Mouse (Mus musculus): ENCODE data around the gene Pced1b. TPM values are rescaled to one million over a fixed set of nuclear protein-coding genes. Genes with fewer than 3 reads are reported as not detected.

The Pced1b gene
- total RNA-seq, 2 experiments from 2014 or later: 5.5 to 7.7 TPM

DNA sequence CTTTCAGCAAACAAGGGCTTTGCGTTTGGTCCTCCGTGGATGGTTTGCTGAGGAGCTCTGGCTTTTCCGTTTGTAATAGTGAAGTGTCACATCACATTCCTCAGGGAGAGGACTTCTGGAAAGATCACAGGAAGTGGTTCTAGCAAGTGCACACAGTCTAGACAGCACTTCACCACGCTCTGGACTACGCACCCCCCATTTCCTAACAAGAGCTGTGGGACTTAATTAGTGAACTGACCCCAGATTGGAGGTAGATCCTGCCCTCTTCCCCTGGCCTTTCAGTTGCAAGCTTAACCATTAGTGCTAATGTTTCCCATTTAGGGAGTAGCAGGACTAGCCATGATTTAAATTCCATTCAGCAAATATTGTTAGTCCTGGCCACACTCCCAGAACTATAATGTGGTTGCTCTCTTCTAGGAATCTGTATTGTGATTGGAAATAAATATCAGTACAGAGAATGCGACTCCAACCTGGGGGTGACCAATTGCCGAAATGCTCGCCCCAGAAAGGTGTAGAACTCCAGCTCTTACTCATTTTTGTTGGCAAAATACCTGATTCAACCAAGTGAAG lies 10.4 kb downstream of the Pced1b start:
- DNase-seq: no peak

DNA sequence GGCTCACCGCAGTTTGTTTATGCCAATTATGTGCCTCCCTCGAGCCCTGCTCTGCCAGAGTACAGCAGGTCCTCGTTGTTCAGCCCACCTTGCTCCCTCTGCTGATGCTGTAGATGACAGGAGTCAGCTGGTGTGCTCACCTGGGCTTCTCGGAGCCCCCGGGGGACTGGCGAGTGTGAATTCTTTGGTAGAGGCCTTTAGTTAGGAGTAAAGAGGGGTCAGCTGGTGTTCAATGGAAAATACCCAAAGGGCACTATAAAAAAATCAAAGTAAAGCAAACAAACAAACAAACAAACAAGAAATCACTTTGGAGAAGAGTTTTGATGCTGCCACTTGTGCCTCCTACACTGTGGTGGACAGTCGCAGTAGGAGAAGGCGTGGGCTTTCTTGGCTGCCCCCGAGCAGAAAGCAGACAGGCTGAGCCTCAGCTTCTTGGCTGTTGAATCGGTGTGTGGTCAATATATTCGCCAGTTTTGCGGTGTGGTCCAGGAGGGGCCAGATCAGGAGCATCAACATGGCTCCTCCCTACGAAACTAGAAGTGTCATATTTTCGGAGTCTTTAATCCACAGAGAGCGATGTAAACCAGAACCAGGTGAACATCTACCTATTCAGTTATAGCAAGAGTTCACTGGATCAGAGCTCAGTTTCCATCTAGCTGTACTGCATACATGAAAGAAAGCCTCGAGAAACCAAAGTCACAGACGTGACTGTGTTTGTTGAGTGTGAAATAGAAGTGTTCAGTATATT lies 11.8 kb downstream of the Pced1b start:
- no peak for DNase-seq

DNA sequence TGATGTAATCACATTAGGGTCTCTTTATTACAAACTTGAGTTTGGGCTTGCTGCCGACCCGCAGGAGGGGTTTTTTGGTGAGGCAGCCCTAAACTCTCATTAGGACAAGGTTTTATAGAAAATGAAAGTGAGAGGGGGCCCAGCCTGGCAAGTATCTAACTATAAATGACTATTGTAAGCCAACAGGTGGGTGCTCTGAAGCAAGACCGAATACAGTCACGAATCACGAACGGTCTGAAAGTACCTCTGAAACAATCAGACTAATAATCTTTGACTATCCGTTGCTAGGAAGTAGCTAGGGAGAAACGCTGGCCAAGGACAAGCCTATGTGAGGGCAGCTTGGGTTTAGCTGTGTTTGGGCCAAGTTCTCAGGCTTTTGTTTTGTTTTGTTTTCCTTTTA lies 12.4 kb downstream of the Pced1b start:
- DNase-seq: no peak

DNA sequence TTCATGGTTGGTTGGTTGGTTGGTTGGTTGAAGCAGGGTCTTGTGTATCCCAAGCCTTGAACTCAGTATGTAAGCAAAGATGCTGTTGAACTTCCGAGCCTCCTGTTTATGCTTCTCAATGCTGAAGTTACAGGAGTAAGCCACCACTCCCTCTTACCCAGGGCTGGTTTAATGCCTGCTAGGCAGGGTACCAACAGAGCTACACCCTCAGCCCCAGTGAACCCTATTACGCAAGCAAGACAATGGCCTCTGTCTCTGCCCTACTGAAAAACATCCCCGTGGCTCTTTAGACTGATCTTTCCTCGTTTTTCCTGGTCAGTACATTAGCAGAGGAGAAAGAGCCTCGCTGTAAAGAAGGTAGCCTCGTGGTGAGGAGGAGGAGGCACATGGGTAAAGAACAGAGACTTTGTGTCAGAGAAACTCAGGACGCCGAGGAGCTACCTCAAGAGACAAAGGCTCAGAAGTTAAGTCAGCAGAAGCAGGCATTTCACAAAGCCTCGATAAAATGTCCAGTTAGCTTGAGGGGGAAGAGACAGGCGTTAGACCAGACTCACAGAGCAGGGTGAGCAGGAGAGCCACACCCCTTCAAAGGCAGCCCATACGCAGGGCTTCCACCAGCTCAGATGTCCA lies 13.2 kb downstream of the Pced1b start:
- DNase-seq: no peak

DNA sequence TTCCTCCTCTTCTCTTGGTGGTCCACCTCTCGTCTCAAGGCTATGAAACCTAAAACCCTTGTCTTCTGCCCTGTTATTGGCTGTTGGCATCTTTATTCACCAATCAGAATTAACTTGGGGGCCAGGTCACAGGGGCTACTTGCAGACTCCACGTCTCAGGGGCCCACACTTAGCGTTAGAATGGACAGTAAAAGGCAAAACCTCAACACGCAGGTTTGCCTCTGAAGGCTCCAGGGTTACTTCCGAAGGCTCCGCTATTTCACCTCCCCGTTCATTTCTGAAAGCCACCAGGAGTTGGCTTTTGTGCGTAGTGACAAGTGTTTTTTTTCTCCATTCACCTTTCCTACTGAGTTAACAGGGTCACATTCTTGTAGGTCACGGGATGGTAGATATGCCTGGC lies 15.3 kb downstream of the Pced1b start:
- no peak for DNase-seq

DNA sequence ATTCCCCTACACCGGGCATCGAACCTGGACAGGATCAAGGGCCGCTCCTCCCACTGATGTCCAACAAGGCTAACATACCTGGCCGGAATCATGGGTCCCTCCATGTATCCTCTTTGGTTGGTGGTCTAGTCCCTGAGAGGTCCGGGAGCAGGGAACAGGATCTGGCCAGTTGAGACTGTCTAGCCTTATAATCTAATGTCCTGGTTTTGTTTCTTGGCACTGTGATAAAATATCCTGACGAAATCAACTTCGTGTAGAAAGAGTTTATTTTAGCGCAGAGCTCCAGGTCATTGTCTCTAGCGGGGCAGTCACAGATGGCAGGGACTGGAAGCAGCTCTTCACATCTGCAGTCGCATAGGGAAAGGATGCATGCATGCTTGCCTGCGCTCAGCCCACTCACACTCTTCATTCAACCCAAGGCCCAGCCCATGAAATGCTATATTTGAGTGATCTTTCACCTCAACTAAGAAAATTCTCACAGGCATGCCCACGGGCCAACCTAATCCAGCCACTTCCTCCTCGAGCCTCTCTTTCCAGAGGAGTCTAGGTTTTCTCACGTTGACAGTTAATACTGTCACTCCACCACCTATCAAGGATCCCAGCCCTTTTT lies 19.4 kb downstream of the Pced1b start:
- DNase-seq: no peak

DNA sequence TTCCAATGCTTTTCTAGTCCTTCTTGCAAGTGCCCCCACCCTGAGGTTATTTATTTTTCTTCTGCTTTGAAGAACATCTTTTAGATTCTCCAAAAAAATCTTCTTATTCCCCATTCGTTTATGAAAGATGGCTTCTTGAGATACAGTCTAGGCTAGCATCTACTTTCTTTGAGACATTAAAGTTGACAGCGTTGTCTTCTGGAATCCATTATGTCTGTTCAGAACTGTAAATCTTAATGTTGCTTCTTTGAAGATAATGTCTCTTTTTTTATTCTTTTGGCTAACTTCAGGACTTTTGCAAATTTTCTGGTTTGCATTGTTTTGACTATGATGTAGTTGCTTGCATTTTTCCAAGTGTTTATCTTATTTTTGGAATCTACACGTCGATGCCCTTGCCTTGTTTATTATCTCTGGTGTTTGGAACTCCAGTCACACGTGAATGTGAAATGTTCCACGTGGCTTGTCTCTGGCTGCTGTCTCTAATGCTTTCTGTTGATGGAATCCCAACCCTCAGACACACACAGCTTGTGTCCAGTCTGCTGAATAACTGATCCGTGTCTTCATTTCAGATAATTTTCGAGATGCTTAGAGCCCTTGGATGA lies 20.3 kb downstream of the Pced1b start:
- no peak for DNase-seq

DNA sequence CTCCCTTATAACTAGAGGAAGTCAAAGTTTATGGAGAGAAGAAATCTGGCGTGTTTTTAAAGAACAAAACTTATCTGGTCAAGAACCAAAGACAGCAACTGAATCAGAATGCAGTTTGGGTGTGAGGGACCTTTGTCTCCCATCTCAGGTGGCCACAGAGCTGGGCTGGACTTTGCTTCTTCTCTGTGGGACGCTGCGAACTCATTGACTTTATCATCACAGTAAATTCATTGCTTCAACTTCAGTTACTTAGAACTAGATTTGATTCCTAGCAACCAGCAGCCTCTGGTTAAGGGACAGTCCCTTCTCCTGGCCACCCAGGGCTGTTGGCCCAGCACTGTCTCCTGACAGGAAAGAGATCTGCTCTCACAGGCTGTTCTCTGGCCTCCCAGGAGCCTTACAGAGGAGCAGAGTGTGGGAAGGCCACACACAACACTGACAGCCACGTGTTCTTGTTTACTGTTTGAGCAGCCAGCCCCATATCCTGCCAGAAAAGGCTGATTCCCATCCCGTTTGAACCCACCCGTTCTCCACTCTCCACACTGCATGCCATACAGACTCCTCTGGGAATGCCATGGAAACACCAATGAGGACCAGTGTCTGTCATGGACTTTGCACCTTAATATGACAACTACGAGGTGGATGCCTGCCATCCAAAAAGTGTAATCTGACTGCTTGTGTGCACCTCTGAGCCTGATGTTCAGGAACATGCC lies 25.2 kb downstream of the Pced1b start:
- DNase-seq: peak in 1 of 2 experiments; percentile 15

DNA sequence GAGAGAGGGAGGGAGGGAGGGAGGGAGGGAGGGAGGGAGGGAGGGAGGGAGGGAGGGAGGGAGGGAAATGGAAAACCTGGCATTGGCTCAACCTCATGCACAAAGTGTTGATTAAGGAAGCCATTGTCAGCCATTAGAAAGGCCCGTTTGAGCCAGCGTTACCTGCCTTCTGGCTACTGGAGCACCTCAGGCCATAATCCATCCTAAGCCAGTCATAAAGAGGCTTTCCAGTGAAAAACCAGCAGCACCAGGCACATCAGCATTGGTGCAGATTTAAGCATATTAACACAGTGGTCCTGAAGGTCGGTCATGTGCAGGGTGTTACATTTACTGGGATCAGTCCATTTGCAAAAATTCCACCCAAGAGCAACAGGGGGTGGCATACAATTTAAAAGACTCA lies 25.9 kb downstream of the Pced1b start:
- DNase-seq: no peak

DNA sequence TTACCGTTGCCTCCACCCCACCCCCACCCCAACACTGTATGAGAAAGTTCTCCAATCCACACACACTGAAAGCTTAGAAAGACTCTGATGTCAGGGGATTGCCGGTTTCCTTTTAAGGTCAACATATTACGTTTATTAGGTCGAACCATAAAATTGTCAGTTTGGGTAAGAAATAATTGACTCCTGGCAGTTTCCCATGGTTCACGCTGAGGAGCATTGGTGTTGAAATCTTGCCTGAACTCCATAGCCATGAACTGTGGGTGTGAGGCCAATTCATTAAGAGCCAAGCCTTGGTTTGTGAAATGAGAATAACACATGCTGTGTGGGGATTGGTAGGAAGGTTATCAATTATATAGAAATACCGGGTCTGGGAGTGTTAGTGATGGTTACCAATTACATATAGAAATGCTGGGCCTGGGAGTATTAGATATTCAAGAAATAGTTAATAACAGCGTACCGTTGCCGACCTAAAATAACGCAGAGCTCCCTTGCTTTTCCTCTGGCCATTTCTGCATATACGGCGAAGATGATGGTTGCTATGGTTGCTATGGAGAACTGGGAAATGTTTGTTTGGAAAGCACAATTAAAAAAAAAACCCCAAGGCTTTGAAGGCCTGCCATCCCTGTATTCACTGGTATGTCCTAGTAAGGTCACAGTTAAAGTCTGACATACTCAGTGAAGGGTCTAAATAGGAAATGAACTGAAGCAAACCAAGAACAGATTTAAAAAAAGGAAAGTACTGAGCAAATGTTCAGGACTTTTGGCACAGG lies 28.9 kb downstream of the Pced1b start:
- DNase-seq: no peak

DNA sequence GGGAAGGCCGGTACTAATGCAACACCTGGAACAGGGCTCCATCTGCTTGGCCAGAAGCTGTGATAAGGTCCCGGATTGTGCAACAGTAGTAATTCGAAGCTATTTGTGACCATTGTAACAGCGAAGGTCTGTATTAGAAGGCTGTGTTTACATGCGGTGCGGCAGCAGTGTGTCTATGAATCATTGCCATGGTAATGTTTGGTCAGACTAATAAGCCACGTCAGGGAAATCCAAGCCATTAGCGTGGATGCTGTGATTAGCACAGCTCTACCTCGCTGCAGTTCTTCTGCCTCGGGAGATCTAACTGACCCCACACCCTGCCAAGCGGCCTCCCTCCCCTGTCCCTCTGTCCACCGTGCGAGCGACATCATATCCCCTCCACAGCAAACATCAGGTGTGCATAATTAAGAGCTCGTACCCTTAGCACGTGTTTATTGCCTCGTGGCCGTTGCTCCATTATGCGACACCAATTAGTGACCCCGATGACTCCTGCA lies 29.8 kb downstream of the Pced1b start:
- no peak for DNase-seq

DNA sequence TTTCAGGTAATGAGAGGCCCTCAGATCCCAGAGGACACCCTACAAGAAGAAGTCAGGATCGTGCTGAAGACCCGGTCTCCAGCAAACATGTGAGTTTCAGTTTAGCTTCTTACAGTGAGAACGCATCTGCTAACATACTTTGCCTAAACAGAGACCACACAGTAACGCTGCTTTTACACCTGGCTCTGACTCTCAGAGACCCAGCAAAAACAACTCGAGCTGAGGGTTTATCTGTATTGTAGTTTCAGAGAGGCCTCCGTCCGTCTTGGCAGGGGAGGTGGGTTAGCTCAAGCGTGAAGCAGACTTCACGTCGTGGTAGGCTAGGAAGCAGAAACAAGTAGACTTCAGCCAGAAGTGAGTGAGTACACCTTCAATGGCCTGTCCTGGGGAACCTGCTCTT lies 30.4 kb downstream of the Pced1b start:
- no peak for DNase-seq

DNA sequence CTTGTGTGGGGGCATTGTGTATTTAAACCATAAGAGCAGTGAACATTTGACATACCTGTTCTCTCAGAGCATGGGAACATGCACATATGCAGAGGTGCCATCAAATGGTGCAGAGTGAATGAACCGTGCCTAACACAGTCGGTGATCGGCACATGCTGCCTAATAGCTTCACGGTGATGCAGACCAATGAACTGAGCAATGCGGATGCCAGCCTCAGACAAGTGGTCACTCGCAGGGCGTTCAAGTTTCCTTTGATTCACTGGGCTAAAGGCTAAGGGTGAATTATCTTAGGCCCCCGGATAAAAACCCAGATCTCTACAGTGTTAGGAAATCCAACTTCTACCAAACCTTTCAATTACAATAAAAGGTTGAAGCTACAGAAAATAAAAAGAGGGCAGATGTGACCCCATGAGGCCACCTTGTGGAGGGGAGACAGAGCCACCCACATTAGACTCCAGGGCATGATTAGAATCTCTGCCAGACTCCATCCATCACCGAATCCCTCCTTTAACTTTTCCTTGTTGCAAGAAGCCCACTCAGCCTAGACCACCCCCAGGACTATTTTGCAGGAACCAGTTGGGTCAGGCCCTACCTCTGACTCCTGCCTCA lies 31.5 kb downstream of the Pced1b start:
- DNase-seq: no peak

DNA sequence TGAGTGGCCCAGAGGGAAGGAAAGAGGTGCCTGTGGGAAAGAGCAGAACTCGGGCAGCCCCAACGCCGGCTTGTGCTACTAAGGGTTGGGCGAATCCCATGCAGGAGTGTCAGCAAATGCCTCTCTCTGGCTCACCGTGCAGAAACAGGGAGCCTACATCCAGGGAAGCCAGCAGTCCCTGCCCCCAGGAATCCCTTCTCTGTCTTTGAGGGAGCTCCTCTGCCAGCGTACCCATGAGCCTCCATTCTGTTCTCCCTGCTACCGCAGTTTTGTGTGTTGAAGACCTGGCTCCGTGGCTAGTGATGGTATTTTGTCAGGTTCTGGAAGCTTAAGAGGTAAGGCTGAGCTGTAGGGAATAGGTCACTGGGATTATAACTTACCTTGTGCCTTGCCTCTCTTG lies 33.2 kb downstream of the Pced1b start:
- no peak for DNase-seq

DNA sequence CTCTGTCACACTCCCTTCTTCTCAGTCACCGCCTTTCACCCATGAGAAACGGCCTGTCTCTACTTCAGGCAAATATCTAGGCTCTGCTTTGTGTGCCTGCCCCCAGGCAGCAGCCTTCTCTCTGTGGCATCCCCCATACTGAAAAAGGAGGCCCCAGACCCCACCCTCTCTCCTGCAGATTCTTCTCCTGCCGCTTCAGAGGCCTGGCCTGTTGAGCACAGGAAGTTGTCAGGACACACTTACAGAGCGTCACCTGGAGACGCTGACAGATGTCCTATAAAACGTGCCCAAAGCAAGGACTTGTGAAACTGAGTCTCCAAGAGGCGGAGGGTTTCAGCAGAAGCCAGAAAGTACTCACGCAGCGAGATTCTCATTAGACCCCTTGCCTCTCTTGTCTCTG lies 33.9 kb downstream of the Pced1b start:
- DNase-seq: no peak

DNA sequence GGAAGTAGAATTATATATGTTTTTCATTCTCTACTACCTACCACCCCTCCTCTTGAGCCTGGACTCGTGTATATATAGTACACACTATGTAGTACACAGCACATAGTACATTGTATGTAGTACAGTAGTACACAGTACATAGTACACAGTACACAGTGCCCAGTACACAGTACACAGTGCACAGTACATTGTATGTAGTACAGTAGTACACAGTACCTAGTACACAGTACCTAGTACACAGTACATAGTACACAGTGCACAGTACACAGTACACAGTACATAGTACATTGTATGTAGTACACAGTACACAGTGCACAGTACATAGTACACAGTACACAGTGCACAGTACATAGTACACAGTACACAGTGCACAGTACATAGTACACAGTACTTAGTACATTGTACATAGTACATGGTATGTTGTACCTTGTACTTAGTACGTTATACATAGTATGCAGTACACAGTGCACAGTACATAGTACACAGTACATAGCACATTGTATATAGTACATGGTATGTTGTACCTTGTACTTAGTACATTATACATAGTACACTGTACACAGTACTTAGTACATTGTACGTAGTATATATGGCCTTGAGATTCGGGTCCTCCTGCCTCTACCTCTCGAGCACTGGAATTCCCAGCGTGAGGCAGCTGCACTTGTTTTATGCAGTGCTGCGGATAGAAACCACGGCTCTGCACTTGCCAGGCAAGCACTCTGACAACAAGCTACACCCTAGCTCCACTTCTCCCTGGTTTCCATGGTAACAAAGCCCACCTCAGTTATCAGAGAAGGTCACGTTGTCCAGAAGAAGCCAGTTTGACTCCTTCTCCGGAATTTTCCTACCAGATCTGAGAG lies 35.0 kb downstream of the Pced1b start:
- no peak for DNase-seq

DNA sequence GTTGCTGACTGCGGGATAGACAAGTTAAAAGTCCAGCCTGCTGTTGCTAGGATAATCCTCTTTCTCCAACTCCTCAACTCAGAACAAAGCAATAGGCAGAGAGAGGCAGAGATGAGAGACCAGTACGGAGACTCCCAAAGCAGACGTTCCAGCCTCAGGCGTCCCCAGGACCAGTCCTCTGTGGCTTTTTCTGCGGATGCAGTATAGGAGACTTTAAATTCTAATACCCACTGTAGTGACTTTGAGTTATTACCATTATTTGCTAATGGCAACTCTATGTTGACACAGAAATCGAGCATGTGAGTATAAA lies 35.6 kb downstream of the Pced1b start:
- DNase-seq: no peak

DNA sequence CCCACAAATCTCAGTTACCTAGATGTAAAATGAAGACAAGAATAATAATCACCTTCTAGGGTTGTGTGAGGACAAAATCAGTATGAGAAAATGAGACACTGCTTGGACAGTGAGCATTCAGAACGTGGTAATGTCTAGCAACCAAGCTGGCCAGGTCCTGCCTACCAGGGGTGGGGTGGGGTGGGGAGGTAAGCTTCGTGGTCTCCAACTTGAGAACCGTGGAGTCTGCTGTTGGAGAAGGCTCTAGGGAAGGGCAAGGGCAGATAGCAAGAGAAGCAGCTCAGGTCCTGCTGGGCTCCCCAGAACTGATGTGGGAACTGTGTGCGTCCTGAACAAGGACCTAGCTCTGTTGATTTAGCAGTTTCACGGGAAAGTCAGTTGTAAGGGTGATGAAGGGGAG lies 37.3 kb downstream of the Pced1b start:
- no peak for DNase-seq

DNA sequence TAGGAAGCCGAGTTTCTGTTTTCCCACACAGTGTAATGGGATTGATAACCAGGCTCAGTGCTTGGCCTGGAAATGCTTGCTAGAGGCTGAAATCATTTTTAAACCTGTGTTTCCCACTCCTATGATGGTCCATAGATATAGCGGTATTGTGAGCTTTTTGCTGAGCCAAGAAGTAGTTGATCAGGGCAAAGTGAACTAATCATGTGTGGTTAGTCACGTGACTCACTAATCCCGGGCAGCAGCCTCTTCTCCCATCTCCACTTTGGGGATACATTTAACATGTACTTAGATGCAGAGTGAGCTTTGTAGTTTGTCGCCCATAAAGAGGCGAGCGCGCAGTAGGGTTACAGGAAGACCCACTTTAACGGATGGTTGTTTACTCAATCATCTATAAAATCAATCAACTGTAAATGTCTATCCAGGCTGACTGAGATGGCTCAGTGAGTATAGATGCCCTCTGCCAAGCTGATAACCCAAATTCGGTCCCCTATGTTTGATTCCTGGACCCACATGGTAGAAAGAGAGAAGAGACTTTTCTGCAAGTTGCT lies 38.8 kb downstream of the Pced1b start:
- no peak for DNase-seq

DNA sequence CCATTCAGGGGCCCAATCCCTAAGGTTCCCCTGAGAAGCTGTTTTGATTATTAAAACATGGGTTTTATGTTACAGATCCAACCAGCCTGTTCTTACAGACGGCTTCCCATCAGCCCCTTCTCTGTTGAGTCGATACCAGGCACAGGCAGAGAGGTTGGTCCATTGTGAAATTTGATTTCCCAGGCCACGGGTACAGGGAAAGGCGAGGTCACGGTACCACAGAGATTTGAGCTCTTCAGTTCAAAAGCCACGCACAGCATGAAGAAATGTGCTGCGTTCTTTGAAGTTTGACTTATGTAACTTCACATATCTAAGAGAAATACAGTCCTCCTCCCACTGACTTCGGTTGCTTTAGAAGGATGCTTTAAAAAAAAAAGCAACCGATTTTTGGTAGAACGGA lies 39.8 kb downstream of the Pced1b start:
- DNase-seq: no peak
